Mouse (Mus musculus) embryo, embryonic 11.5 days (tissue): ENCODE measurements at regions not wholly inside any gene's neighbourhood (a gene's known extent, or its start where the extent isn't known, plus 50 kb on each side); places are given as distances from the start of the nearest gene placed in this dataset.

ENCODE experiments used
- DNase-seq: peaks from one replicate; pipeline ENCODE4 v3.0.0-alpha.2; 2012; ENCODE audit warnings: low read depth, low spot score

DNA sequence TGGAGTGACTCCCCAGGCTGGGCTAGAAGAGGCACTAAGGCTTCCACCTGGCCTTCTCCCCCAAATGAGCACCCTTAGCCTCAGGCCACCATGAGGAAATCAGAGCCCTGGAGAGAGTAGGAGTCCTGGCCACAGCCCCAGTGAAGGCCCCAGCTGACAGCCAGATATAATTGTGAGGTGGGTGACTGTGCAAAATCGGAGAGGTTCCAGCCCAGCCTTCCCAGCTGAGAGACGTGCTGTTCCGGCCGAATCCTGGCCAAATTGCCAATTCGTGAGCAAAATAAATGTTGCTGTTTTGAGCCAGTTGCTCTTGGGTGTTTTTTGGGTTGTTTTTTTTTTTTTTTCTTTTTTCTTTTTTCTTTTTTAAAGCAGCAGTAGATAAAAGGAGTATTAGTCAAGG, 169.9 kb upstream of the Il12b start:
- no peak for DNase-seq

DNA sequence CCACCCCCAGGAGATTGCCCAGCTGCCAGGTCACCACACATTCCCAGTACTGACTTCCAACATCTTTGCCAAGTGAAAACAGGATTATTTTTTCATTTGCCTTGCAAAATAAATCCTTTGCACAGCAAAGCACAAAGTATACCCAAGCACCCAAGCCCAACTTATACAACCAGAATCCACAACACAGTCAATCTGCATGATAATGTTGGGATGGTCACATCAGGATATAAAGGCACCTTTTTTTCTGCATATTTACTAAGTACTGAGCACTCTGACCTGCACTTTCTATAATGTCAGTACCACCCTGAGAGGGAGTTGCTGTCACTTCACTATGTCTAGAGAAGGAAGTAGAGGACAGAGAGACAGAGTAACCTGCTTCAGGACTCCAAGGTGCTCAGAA, 164.4 kb upstream of the Il12b start:
- no peak for DNase-seq

DNA sequence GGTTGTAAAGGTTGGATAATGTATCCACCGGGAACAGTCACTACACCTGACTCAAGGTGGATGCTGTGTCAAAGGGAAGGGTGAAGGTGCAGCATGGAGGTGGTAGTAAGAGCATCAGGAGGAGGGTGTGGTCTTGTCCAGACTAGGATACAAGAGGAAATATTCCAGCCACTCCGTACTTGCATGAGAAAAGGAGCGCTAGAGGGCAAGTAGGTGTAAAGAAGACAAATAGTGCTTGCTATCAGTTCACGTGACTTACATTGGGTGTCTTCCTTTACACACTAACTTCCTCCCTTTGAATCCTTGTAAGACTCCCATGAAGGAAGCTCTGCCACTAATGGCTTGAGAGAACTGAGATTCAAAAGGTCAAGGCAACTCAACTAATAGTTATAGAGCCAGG, 161.8 kb upstream of the Il12b start:
- DNase-seq: no peak

DNA sequence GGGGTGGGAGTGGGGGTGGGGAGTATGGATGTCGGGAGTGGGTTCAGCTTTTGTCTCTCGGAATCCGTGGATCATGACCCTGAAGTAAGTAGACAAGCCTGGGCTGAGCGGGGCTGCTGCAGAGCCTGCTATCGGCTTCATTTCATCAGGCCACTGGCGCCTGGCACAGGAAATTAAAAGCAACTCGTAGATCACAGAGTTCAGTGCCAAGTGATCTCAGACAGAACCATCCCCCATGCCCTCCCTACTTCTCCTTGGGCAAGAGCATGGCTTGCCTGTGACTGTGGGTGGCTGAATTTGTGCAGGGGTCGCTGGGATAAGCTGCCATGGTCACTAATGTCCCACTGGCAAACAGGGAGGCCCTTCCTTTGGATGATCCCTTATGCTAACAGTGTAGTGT, 161.3 kb upstream of the Il12b start:
- DNase-seq: no peak

DNA sequence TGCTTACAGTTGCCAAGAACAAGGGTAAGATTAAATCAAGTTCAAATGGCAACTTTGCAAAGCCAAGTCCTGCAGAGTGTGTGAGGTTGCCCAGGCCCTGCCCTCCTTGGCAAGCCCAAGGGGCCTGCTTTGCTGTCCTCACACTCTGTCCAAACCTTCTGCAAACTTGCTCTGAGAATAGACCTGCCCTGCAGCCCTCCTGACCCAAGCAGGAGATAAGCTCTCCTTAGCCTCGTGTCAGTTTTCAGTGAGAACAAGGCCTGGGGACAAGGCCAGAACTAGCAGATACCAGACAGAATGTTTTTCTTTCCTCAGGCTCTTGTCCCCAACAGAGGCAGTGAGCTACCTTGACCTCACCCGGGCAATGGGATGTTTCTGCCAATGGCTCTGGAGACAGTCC, 156.7 kb upstream of the Il12b start:
- DNase-seq: no peak

DNA sequence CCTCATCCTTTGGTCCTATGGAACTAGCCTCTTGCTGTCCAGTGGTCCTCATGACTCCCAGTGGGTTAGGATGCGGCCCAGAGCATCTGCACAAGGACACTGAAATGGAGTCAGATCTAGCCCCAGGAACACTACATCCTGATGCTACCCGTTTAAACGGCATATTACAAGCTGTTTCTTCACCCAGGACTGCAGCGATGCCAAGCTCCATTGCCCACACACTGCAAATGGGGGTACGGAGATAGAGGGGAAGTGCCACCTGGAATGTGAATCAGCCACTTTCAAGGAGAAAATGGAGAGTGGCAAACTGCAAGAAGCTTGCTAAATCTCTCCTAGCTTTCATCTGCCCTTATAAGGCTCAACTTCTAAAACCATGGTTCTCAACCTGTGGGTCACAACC, 148.0 kb upstream of the Il12b start:
- DNase-seq: no peak

DNA sequence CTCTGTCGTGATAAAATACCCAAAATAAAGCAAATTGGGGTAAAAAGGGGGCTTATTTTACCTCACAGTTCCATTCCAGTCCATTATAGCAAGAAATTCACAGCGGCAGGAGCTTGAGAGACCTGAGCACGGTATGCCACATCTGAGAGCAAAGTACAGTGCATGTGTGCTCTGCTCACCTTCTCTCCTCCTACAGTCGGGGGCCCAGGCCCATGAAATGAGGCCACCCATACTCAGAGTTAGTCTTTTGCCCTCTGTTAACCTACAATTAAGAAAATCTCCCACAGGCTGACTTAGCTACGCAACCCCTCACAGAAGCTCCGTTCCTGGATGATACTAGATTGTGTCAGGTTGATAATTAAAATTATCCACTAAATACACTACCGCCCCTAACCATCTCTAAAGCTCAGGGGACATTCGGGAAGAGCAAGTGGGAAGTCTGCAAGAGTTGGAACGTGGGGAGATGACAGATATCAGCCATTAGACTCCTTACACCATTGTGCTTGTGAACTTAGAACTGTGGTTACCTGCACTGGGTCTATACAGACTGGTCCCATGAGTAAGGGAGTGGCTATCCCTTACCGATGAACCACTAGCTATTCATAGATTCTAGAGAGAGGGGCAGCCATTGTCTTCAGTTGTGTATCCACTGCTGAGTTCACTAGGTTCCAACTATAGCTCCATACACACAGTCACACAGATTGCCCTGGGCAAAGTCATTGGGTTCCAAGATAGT, 139.3 kb upstream of the Il12b start:
- DNase-seq: no peak

DNA sequence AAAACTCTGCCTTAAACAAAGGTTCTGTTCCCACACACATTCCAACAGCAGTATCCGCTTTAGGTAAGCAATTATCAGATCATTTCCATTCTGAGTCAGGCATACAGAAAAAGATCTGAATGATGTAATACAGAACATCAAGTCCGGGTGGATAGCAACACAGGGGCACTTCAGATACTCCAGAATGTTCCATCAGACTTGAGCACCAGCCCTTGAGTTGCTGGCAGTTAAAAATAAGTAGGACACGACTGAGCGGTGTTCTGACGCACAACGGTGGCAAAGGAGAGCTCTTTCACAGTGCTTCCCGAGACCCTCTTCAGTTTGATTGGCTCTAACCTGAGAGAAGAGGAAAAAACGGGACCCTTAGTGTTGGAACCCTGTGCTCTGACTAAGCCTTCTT, 138.2 kb upstream of the Il12b start:
- no peak for DNase-seq

DNA sequence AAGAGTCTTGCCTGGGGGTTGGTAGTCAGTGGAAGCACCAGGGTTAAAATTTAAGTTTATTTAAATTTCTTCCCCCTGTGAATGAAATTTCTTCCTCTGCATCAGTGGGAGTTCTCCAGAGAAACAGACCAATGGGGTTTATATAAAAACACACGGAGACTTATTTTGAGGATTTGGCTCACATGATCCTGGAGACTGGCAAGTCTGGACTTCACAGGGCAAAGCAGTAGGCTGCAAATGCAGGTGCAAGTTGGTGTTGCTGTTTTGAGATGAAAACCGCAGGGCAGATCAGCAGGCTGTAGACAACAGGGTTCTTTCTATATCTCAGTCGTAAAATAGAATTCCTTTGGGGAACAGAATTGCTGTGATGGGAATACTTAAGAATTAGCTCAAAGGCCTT, 137.3 kb upstream of the Il12b start:
- DNase-seq: no peak

DNA sequence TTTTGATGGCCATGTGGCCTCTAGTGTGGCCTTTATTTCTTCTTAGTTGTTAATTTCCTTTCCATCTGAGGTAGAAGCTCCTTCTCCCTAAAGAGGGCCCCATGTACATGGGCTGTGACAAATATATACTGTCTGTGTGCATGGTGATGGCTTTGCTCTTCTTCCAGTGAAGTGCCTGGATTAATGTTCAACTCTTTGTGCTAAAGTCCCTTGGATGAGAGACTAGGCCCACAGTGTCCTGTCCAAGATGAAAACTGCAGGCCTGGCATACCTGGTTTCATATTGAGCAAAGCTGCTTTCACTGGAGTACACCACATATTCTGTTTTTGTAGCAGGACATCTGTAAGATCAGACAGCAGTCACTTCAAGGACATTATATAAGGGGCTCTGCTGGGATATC, 127.6 kb upstream of the Il12b start:
- DNase-seq: no peak

DNA sequence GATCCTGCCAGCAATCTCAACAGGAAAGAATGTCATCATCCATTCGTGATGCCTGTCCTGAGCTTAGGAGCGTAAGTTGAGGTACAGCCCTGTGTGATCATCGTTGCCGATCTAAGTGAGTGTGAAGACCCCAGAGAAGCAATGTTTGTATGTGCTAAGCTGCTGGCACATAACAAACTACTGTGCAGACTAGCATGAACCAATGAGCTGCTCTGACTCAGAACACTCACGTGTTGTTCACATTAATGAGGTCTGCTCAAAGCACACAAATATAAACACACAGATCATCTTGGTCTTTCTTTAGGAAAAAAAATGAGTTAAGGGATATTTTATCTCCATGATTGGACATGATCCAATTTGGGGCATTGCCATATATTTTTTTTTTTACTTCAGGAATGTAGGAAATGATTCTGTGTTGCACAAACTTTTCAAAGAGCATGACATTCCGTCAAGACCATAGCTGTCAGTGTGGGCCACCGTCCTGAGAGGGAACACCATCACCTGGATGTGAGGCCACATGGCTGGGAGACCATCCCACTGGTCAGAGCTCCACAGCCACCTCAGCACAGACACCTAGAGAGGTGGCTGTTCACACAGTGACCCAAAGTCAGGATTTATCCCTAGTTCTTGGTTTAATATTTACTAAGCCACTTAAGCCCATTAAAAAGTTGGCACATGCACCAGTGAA, 121.2 kb upstream of the Il12b start:
- no peak for DNase-seq

DNA sequence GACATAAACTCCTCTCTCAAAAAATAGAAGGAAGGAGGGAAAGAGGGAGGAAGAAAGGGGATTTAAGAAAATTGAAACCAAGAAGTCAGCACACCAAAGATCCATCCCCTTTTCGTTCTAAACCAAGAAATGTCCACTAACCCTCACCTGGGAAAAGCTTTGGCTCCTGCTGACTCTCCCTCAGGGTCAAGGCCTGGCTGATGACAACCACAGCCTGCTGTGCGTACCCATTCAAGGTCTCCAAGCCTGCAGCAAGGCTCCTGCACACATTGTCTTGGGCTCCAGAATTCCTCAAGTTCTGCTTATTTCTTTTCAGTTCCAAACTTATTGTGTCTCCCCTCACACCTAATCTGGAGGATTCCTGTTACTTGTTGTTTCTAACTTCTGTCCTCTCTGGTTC, 113.9 kb upstream of the Il12b start:
- DNase-seq: no peak

DNA sequence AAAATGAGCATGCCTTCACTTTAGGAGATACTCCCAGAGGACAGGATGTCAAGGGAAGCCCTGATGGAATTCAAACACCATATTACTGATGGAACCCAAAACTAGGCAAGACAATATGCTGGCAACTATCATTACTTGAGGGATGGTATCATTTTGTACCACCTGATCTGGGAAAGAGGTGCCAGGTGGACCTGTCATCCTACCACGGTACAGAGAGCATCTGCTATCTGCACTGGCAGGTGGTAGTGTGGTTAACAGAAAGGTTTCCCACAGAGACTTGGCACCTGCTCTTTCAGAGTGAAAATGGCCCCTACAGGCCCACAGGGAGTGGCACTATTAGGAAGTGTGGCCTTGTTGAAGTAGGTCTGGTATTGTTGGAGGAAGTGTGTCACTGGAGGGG, 111.0 kb upstream of the Il12b start:
- DNase-seq: no peak

DNA sequence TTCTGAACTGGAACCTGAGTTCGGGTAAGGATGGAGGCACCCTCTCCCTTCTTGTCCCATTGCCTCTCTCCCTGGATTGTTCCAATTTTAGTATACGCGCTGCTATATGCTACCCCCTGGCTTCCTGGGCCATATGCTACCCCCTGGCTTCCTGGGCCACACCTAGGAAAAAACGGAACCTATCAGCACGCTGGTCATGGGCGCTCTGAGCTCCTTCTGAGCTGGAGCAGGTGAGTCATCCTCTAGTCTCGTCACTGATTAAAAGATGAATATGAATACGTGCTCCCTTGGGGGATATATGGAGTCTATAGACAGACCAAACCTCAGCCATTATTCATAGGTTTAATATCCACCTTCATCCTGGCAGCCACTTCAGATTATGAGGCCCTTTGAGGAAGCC, 96.1 kb upstream of the Il12b start:
- no peak for DNase-seq

DNA sequence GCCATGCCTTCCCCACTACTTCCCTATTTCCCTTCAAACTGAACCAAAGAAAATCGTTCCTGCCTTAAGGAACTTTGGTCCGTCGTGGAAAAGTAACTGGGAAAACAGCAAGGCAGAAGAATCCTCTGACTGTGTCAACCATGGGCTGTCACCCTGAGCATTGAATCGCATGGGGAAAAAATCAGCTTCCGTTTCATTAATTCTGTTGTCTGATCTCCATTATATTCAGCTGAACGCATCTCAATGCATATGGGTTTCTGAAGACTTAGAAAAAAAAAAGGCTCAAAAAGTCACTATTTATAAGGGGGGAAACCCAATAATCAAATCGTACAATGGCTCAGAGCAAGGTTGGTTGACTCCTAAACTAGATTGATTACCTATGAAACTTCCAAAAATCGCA, 83.8 kb upstream of the Il12b start:
- DNase-seq: no peak

DNA sequence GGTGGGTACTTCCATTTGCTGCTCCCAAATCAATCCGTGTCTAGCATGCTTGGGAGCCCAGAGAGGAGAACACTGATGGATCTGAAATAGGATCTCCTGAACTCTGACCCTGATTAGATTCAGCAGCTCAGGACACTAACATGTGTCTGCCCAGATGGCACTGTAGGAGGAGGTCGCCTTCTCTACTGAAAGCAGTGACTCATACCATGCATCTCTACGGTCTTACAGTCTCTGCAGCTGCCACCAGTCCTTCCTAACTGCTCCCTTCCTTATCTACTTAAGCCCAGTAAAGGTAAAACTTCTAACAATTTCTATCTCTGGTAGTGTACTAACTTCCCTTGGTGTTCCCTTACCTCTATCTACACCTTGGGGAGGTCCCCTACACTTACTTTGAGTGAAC, 80.7 kb upstream of the Il12b start:
- DNase-seq: no peak

DNA sequence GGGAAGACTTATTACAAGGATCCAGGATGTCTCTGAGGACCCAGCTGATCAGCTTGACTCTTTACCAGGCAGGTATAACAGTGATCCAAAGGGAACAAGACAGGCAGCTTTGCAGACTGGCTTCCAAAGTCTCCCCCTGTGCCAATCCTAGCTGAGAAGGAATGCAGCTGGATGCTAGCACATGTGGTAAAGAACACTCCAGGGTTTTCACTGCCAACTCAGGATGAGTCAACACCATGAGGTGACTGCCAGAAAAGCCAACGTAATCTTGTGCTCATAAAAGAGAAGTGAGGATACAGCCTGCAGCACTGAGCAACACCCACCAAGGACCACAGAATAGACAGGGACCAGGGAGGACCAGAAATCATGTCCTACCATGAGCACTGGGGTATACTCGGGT, 76.5 kb upstream of the Il12b start:
- no peak for DNase-seq

DNA sequence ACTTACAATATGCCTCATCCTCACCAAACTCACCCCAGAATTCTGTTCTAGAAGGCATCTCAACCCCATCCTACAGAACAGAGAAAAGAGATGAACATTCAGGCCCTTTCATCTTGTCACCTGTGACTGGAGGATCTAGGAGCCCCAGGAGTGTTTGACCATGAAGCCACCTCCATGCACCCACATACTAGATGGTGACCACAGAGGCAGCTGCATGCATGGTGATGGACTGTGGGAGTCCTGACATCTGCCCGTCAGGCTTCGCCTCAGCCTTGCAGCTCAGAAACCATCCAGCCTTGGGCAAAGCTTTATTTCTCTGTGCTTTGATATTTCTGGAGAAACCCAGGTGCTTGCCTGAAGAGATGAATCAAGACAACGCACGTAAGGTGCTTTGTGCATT, 74.8 kb upstream of the Il12b start:
- no peak for DNase-seq

DNA sequence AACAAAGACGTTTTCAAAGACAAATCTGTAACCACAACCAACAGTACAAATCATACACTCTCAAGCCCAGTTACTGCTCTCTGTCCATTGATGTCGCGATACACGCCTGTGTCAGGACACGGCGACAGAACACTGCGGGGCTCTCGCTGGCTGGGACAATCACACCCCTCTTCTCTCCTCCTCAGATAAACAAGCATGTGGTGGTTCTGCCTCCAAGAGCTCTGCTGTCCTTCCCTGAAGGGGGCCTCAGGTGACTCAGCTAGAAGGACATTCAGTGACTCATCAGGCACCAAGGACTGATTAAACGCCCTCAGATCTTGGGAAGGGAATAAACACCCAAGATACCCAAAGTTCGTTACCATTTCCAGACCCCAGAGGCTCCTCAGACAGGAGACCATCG, 74.3 kb upstream of the Il12b start:
- DNase-seq: no peak

DNA sequence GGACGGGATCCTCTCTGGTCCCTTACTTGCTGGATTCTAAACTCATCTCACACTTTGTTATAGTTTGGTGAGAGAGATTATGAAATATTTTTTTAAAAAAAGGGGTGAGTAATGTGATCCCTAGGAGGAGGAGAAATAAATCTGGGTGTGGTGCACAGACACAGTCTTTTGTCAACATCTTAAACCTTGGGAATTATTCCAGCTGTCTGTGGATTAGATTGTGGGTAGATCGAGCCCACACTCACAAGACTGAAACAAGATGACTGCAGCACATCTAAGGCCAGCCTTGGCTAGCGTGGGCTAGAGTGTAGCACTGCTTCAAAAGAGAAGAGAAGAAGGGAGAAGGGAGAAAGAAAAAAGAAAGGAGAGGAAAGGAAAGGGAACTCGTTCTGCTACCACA, 70.4 kb upstream of the Il12b start:
- DNase-seq: no peak

DNA sequence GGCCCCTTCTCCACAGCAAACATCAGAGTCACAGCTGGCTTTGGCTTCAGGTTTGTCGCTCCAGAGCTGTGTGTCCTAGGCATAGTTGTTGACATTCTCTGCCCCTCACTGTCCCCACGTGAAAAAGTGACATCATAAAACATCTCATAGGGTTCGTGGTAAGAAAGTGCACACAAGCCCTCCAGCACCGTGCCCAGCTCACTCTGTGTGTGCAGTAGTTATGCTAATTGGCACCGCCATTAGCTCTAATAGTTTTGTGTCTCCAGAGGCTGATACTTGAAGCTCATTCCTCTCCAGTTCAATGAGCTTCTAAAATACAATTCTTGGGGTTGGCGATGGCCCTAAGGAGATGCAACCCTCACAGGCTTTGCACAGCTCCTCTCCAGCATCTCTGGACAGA, 69.4 kb upstream of the Il12b start:
- no peak for DNase-seq

DNA sequence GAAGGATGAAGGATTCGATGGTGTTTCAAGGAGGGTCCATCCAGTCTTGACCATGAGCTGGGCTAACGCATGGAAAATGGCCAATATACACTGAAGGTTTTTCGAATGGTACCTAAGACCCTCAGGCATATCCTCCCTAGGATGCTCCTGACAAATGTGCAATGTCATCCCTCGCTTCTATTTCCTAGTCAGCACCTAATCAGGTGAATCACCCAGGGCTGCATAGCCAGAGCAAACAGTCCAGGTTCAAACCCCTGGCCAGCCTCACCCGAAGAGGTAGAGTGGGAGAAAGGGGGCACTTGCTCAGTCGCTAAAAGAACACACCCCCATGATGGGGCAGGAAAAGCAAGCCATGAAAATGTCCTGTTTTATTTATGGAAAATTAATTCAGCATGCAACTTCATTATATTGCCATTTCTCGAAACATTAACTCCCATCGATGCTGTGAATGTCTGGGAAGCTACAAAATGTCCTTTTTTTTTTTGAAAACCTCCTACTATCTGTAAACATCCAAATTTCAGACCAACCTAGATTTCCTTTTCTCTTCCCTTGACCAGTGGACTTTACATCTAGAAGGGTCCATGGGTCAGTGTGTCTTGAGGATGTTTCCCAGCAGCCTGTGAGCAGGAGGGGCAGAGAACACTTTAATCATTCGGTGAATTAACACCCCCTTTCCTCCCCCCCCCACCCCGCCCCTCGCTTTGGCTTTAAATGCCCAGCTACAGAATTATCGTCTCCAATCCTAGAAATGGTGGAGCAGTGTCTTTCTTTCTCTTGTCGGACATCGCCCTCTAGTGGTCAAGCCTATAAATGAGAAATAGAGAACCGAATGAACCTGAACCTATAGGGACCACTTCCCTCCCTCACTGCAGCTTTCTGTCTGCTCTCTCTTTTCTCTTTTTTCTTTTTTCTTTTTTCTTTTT, 68.8 kb upstream of the Il12b start:
- DNase-seq: peak; percentile 66

DNA sequence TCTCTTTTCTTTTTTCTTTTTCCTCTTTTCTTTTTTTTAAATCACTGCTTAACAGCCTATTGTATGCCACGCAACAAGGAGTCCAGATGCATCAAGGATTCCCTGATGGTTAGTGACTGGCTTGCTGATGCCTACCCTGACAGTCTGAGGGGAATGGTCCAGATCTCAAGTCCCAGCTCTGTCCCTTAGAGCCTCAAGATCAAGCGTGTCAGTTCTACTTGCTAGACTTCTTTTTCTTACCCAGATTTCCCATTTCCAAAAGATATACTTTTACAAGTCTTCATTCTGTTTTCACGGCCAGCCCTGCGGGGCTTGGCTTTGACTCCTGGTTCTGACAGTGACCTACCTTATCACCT, 68.1 kb upstream of the Il12b start:
- no peak for DNase-seq
